Mouse (Mus musculus) forebrain, embryonic 15.5 days (tissue): ENCODE measurements at regions not wholly inside any gene's neighbourhood (a gene's known extent, or its start where the extent isn't known, plus 50 kb on each side); places are given as distances from the start of the nearest gene placed in this dataset.

ENCODE experiments used
- ATAC-seq: fragments of 200-750 bp; cut with Nextera tagmentation; replicated peaks from 2 replicates; pipeline ENCODE4 v1.8.0; 2017; ENCODE audit warnings: mild to moderate bottlenecking, moderate TSS enrichment, moderate library complexity
- H3K27ac ChIP-seq: fragments of 300-500 bp; sonication (generic); replicated peaks from 2 replicates; pipeline ENCODE4 v1.5.1; 2015; ENCODE audit warnings: mild to moderate bottlenecking, inconsistent platforms
- H3K27me3 ChIP-seq: fragments of 300-500 bp; sonication (generic); 2 replicates; pipeline ENCODE4 v1.6.1; 2015; ENCODE audit warnings: inconsistent platforms
- H3K36me3 ChIP-seq: fragments of 300-500 bp; sonication (generic); 2 replicates; pipeline ENCODE4 v1.6.1; 2015; ENCODE audit warnings: mild to moderate bottlenecking, inconsistent platforms
- H3K4me1 ChIP-seq: fragments of 300-500 bp; sonication (generic); 2 replicates; pipeline ENCODE4 v1.6.1; 2015; ENCODE audit warnings: inconsistent platforms
- H3K4me2 ChIP-seq: fragments of 300-500 bp; sonication (generic); replicated peaks from 2 replicates; pipeline ENCODE4 v1.6.1; 2015; ENCODE audit warnings: mild to moderate bottlenecking, inconsistent platforms
- H3K4me3 ChIP-seq: fragments of 300-500 bp; sonication (generic); 2 replicates; pipeline ENCODE4 v1.5.1; 2015; ENCODE audit warnings: mild to moderate bottlenecking, inconsistent platforms
- H3K9ac ChIP-seq: fragments of 300-500 bp; sonication (generic); replicated peaks from 2 replicates; pipeline ENCODE4 v1.6.1; 2015; ENCODE audit warnings: mild to moderate bottlenecking, inconsistent platforms
- H3K9me3 ChIP-seq: fragments of 300-500 bp; sonication (generic); 2 replicates; pipeline ENCODE4 v1.6.1; 2016; ENCODE audit warnings: inconsistent platforms
- WGBS: fragments of 180-500 bp; shearing (Covaris S2); methylation state at CpG from one replicate; pipeline ENCODE4 v1.1.7; 2015; ENCODE audit warnings: mixed read lengths; 5-methylcytosine and 5-hydroxymethylcytosine counted together

GRCm38 (mm10) chr9:61789066-61789897, 125.1 kb downstream of the Rplp1 start:
- no peaks in the 10 kb centered on the region for H3K36me3 ChIP-seq
- H3K4me3 ChIP-seq: no peak overlapping the region
- H3K9ac ChIP-seq: no peak overlapping the region
- no peak for ATAC-seq
- 80% methylated on average over 8 of the region's 8 CpGs for WGBS
- no peak overlapping the region for H3K4me2 ChIP-seq
- H3K4me1 ChIP-seq: peaks cover 2% of the 10 kb centered on the region; the same call in 1 of the 2 replicates
- peaks cover 6% of the 10 kb centered on the region; the same call in 1 of the 2 replicates for H3K9me3 ChIP-seq
- no peak overlapping the region for H3K27ac ChIP-seq
- no peaks in the 10 kb centered on the region for H3K27me3 ChIP-seq

- Histone ChIP-seq H3K4me1 (no peaks in the 10 kb centered on the region), H3K4me2 (no peak overlapping the region), H3K4me3 (no peak overlapping the region), H3K27ac (no peak overlapping the region), H3K9me3 (no peaks in the 10 kb centered on the region), H3K9ac (no peak overlapping the region), H3K27me3 (no peaks in the 10 kb centered on the region), H3K36me3 (no peaks in the 10 kb centered on the region)
- ATAC-seq: no peak
- WGBS: 92% methylated on average over 8 of the region's 8 CpGs
Observed at GRCm38 (mm10) chr9:61781469-61781868, 132.9 kb downstream of the Rplp1 start.

- no peaks in the 10 kb centered on the region for H3K27me3 ChIP-seq
- no peaks in the 10 kb centered on the region for H3K4me1 ChIP-seq
- H3K27ac ChIP-seq: no peak overlapping the region
- no peak overlapping the region for H3K4me3 ChIP-seq
- no peak overlapping the region for H3K9ac ChIP-seq
- no peak for ATAC-seq
- WGBS: 88% methylated on average over 9 of the region's 9 CpGs
- H3K4me2 ChIP-seq: no peak overlapping the region
- H3K9me3 ChIP-seq: no peaks in the 10 kb centered on the region
- no peaks in the 10 kb centered on the region for H3K36me3 ChIP-seq
Observed at GRCm38 (mm10) chr9:61780186-61780939, 134.0 kb downstream of the Rplp1 start.

GRCm38 (mm10) chr9:61779165-61779564, 135.2 kb downstream of the Rplp1 start:
- no peak for ATAC-seq
- Histone ChIP-seq H3K9ac (no peak overlapping the region), H3K4me1 (no peaks in the 10 kb centered on the region), H3K27me3 (no peaks in the 10 kb centered on the region), H3K4me3 (no peak overlapping the region), H3K9me3 (no peaks in the 10 kb centered on the region), H3K4me2 (no peak overlapping the region), H3K27ac (no peak overlapping the region), H3K36me3 (no peaks in the 10 kb centered on the region)

GRCm38 (mm10) chr9:61776446-61776845, 137.9 kb downstream of the Rplp1 start:
- H3K4me3 ChIP-seq: no peak overlapping the region
- no peaks in the 10 kb centered on the region for H3K4me1 ChIP-seq
- no peak for ATAC-seq
- H3K27me3 ChIP-seq: no peaks in the 10 kb centered on the region
- H3K9ac ChIP-seq: no peak overlapping the region
- H3K27ac ChIP-seq: no peak overlapping the region
- no peaks in the 10 kb centered on the region for H3K36me3 ChIP-seq
- WGBS: 93% methylated on average over 2 of the region's 2 CpGs
- no peaks in the 10 kb centered on the region for H3K9me3 ChIP-seq
- H3K4me2 ChIP-seq: no peak overlapping the region

DNA sequence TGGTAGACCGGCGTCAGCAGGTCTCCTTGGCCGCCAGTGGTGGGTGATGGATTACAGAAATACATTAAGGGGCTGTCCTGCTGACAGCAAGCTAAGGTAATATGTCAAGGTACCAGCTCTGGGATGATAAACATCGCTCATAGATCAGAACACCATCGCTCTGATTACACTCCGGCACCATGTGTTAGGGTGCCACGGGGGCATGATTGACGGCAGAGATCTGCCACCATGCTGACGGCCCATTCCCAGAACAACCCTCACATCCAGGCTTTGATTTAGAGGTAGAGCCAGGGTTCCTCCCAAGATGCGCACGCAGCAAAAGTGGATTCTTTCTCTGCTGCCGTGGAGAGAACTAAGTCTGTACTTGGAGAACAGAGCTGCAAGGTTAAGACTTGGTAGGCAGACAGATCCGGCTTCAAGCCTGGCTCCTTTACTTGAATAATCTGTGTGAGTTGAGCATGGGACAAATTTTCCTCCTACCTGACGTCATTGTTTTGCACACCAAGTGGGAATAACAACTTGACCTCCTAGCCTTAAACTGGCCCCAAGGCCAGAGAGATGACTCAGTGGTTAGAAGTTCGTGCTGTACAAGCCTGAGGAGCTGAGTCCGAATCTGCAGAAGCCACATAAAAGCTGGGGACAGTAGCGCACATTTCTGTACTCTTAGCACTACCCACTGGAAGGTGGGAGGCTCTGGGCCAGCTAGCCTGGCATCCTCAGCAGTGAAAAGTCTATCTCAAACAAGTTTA, 144.0 kb downstream of the Rplp1 start:
- H3K9me3 ChIP-seq: no peaks in the 10 kb centered on the region
- WGBS: 88% methylated on average over 17 of the region's 17 CpGs

GRCm38 (mm10) chr9:61766187-61766586, 148.2 kb downstream of the Rplp1 start:
- 0 out of 2 replicates have a peak overlapping the region, but pooled peaks have one; percentile 23 for H3K27ac ChIP-seq
- WGBS: 50% methylated on average over 6 of the region's 6 CpGs
- H3K9ac ChIP-seq: no peak overlapping the region
- no peaks in the 10 kb centered on the region for H3K9me3 ChIP-seq
- H3K27me3 ChIP-seq: no peaks in the 10 kb centered on the region
- peaks cover 10% of the 10 kb centered on the region; the same call in 1 of the 2 replicates for H3K4me1 ChIP-seq
- H3K4me3 ChIP-seq: no peak overlapping the region
- H3K36me3 ChIP-seq: no peaks in the 10 kb centered on the region
- no peak for ATAC-seq
- no peak overlapping the region for H3K4me2 ChIP-seq

More for the DNA sequence above, 144.0 kb downstream of the Rplp1 start:
- peaks cover 10% of the 10 kb centered on the region; the same call in 1 of the 2 replicates for H3K4me1 ChIP-seq
- no peak overlapping the region for H3K4me2 ChIP-seq
- ATAC-seq: no peak
- H3K4me3 ChIP-seq: no peak overlapping the region
- no peak overlapping the region for H3K9ac ChIP-seq
- H3K27me3 ChIP-seq: no peaks in the 10 kb centered on the region
- no peak overlapping the region for H3K27ac ChIP-seq
- no peaks in the 10 kb centered on the region for H3K36me3 ChIP-seq

GRCm38 (mm10) chr9:61765366-61765765, 149.0 kb downstream of the Rplp1 start:
- no peak overlapping the region for H3K4me2 ChIP-seq
- no peaks in the 10 kb centered on the region for H3K36me3 ChIP-seq
- no peak overlapping the region for H3K27ac ChIP-seq
- peaks cover 10% of the 10 kb centered on the region; the same call in 1 of the 2 replicates for H3K4me1 ChIP-seq
- no peaks in the 10 kb centered on the region for H3K9me3 ChIP-seq
- no peaks in the 10 kb centered on the region for H3K27me3 ChIP-seq
- H3K9ac ChIP-seq: no peak overlapping the region
- no peak for ATAC-seq
- 46% methylated on average over 5 of the region's 5 CpGs for WGBS
- no peak overlapping the region for H3K4me3 ChIP-seq

DNA sequence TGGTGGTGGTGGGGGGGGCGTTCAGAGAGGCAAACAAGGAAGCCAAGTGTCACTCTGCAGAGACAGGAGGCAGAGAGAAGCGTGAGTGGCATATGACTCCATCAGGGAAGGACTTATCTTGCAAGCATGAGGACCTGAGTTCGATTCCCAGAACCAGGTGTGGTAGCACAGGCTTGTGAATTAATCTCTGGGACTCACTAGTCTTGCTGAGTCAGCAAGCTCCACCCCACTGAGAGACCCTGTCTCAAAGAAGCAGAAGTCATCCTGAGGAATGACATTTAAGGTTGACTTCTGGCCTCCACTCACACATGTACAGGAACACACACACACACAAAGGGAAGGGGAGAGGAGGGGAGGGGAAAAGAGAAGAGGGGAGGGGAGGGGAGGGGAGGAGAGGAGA, 156.5 kb downstream of the Rplp1 start:
- no peak for ATAC-seq
- H3K9ac ChIP-seq: no peak overlapping the region
- no peak overlapping the region for H3K4me2 ChIP-seq
- peaks cover 35% of the 10 kb centered on the region for H3K4me1 ChIP-seq
- no peak overlapping the region for H3K27ac ChIP-seq
- no peaks in the 10 kb centered on the region for H3K9me3 ChIP-seq
- H3K4me3 ChIP-seq: no peak overlapping the region
- H3K27me3 ChIP-seq: peaks cover 3% of the 10 kb centered on the region; the same call in 1 of the 2 replicates
- H3K36me3 ChIP-seq: no peaks in the 10 kb centered on the region
- WGBS: 88% methylated on average over 3 of the region's 3 CpGs

DNA sequence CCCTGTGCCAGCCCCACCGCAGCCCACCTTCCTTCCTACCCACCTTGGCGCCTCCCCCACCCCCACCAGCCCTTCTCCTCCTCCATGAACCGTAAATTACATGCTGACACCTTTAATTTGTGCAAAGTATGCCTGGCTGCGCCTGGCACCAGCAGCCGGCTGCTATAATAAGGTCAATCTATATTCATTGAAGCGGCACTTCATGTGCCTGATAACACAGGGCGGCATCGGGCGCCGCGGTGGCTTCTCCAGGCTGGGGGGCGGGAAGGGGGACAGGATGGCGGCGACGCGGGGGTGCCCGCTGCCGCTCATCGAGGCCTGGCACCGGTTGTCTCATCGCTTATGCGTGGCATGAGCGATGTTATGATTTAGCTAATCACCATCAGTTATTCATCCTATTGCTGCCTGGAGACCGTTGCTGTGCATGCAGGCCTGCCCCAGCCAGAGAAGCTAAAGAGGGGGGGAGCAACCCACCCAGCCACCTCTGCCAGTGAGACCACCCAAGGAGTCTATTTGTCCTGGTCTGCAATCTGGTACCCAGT, 157.5 kb downstream of the Rplp1 start:
- 0 out of 2 replicates have a peak overlapping the region, but pooled peaks have one; percentile 14 for H3K4me3 ChIP-seq
- ATAC-seq: peak; percentile 86
- H3K9ac ChIP-seq: 0 out of 2 replicates have a peak overlapping the region, but pooled peaks have one; percentile 18
- peak overlapping the region; percentile 70 for H3K27ac ChIP-seq
- peaks cover 35% of the 10 kb centered on the region for H3K4me1 ChIP-seq
- WGBS: 19% methylated on average over 24 of the region's 24 CpGs
- no peaks in the 10 kb centered on the region for H3K9me3 ChIP-seq
- H3K27me3 ChIP-seq: peaks cover 3% of the 10 kb centered on the region; the same call in 1 of the 2 replicates
- H3K36me3 ChIP-seq: no peaks in the 10 kb centered on the region
- peak overlapping the region; percentile 36 for H3K4me2 ChIP-seq

- WGBS: 47% methylated on average over 15 of the region's 15 CpGs
Observed at GRCm38 (mm10) chr9:61756224-61756800, 158.0 kb downstream of the Rplp1 start.

More at GRCm38 (mm10) chr9:61756224-61756800, 158.0 kb downstream of the Rplp1 start:
- Histone ChIP-seq H3K36me3 (no peaks in the 10 kb centered on the region), H3K4me3 (0 out of 2 replicates have a peak overlapping the region, but pooled peaks have one; percentile 14), H3K9me3 (no peaks in the 10 kb centered on the region), H3K27ac (peak overlapping the region; percentile 70), H3K4me1 (peaks cover 35% of the 10 kb centered on the region), H3K4me2 (peak overlapping the region; percentile 36; the same call in 1 of the 2 replicates), H3K27me3 (peaks cover 3% of the 10 kb centered on the region; the same call in 1 of the 2 replicates), H3K9ac (0 out of 2 replicates have a peak overlapping the region, but pooled peaks have one; percentile 18)
- peak; percentile 61 for ATAC-seq
